Mouse (Mus musculus) megakaryocyte, adult 5-6 weeks (primary cell): ENCODE data around the gene Nabp1. TPM values are rescaled to one million over a fixed set of nuclear protein-coding genes. Genes with fewer than 3 reads are reported as not detected.
"Not testable (repeated sequence)": the region's sequence is repeated elsewhere in the genome, so short reads cannot be mapped to it uniquely, and the experiment has no call there.

Source experiments
- ATAC-seq: 2 replicates; pipeline ENCODE4 v1.8.0; 2016; ENCODE audit warnings: mild to moderate bottlenecking, inconsistent platforms; ENCODE audit not compliant: poor library complexity, severe bottlenecking
- total RNA-seq, 2 experiments: library from RNA; stranded (forward) in 1 of 2; stranded (reverse) in 1 of 2; fragments of 153-499, 151-499 nt in 1 of 2; fragments of 221-1000, 200-1000 nt in 1 of 2; gene quantifications; 2 replicates each; pipeline versions ENCODE4 v1.2.3 to v1.2.4; 2015 to 2017

Gene Nabp1
- total RNA-seq, 2 experiments from 2014 or later = 95.3 to 277 TPM

DNA sequence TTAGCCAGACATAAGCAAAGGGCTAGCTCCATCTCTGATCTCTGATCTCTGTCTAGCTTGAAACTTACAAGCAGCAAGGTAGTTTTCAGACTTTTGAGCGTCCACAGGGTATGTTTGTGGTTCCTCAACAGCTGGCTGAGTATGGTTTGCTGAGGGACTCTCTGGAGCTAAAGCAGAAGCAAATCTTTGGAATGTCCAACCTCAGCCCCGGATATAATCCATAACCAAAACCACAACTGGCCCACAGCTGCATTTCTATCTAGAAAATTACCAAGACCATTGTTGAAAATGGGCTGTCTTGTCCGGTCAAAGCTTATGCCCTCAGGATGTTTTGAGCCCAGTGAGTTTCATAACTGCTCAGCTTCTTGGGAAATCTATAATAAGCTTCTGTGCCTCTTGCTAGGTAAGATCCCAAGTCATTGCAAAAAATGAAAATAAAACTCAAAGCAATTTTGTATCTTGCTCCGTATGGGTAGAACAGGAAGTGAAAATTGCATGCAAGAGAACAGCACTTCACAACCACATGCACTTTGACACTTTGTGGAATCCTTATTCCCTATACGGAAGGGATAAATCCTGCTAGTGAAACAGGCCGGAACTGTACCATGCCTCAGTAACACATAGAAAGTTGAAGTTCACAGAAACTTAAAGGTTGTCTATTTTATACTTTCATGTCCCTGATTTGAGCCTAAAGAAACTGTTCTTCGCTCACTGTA is 15.5 kb upstream of the Nabp1 start:
- ATAC-seq = peak; percentile 87

DNA sequence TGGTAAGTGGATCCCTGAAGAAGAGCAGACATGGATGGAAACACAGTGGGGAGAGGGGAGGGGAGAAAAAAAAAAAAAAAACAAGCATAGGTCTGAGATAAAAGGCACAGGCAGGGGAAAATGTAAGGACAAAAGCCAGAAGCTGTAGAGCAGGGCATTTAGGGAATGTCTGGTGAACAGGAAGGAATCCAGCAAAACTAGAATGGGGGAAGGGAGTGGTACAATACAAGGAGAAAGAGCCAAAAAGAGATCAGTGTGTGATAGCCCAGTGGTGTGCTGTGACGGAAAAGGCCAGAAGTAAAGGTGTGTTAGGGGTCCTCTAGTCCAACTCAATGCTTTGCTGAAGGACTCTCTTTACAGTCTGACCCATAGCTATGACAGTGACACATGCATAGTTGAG is 8.1 kb upstream of the Nabp1 start:
- ATAC-seq = no peak

DNA sequence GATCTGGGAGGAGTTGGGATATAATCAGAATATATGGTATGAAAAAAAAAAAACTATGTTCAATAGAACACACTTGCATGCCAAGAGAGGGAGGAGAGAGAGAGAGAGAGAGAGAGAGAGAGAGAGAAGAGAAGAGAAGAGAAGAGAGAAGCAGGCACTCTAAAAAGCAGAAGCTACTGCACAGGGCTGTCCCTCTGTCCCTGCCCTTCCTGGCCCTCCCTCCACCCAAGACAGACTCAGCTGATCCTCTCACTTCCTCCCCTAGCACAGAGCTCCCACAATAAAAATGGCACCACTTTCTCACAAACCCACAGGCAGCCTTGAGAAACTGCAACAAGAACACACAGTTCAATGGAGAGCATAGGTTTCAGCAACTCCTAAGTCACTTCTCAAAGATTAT is 2.2 kb upstream of the Nabp1 start:
- ATAC-seq = peak; percentile 42

DNA sequence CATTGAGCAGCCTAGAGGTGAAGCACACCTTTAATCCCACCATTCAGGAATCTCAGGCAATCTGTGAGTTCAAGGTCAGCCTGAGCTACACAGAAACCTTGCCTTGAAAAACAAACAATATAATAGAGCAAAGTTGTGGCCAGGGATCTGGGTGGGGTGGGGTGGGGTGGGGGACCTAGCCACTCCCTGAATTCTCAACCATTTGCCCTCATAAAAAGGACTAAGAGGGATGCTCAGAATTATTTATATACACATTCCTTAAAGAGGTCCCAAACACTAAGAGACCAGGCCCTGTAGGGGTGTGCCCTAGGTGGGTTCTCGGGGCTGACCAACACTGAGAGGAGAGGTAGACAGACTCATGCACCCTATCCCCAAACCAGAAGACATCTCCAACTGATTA is 1.5 kb upstream of the Nabp1 start:
- no peak for ATAC-seq

DNA sequence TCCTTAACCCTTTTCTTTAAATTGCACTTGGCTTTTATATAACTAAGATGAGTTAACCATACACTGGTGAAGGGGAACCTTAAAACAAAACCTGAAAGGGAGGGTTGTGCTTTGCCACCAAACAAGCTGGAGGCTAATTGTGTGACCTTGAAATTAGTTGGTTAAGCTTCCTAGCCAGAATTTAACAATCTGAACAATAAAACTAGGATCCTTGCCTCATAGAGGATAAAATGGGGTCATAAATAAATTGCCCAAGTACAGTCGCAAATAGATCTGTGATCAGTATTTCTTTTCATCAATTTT is 753 bp upstream of the Nabp1 start:
- no peak for ATAC-seq

DNA sequence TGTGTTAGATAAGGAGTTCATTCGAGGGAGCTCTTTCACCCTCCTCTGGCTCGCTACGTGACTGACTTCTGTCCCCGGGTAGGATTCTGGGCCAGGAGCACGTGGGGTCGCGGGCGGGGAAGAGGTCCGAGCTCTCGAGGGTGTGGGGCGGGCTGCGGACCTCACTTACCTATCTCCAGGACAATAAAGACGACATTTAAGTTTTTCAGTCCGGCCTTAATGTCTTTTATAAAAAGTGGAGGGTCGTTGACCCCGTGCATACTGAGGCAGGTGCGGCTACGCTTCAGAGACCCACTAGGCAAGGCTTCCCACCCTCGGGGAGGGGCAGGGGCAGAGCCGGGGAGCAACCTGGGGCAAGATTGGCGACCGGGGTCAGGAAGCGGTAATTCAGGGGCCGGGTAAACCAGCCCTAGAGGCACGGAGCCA is 556 bp downstream of the Nabp1 start:
- ATAC-seq = peak; percentile 38

DNA sequence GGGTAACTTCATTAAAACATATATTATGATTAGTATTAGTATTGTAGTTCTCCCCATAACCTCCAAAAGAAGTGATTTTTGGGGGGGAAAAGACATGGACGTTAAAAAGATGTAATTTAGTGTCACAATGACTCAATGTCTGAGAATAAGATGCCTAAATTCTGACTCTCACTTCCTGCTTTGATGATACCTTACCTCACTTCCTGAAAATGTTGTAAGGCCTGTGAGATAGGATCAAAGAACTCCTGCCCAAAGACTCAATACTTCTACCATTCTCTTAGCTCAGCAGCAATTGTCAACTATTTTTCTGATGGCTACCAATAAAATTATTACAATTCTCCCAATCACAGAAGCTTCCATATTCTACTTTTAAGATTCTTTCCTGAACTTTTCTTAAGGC is 1.8 kb downstream of the Nabp1 start:
- peak; percentile 16; the same call in 1 of the 2 replicates for ATAC-seq

DNA sequence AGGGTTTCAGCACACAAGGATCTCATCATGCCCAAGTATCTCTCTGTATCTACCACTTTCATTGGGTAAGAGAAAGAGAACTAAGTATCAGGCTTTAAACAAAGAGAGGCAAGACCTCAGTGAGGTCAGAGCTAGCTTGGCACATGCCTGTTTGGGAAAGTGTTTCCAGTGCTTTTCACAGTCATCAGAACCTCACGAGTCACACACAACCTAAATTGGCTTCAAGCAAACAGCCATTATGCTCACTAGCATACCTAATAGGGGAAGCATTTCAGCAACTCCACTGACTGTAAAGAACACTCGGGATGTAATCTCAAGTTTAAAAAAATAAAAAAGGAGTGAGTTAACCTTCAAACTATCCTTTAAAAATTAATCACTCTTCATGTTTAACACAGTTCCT is 10.1 kb downstream of the Nabp1 start:
- no peak for ATAC-seq

DNA sequence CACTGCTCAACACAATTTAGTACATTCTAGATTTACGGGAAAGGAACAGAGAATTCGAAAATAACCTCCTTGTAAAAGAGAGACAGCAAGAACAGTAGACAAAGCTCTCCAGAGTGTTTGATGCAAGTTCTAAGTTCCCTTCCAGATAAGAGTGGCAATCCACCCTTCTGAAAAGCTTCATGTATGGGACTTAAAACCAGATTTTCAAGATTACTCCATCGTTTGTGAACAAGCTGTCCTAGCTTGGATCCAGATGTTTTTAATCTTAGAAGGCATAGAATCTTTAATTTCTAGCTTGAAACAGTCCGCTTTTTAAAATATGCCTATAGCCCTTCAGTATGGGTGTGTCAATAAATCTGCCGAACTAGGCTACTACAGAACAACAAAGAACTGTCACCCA is 11.0 kb downstream of the Nabp1 start:
- no peak for ATAC-seq

DNA sequence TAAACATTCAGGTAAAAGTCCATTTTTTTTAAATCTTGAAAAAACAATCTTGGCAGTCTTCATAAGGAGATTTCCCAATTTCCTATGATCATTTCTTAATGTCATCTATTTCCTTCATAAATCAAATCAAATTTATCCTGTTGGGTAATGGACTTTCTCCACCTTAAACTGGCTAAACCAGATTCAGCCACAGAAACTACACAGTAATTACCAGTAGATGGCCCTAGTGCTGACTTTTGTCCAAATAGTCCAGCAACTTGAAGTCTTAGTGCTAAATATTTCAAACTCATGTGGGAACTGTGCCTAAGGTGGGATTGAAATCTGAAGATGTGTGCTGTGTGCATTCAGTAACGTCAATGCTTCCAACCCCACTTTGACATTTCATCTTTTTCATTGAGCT is 11.8 kb downstream of the Nabp1 start:
- ATAC-seq = peak; percentile 83

DNA sequence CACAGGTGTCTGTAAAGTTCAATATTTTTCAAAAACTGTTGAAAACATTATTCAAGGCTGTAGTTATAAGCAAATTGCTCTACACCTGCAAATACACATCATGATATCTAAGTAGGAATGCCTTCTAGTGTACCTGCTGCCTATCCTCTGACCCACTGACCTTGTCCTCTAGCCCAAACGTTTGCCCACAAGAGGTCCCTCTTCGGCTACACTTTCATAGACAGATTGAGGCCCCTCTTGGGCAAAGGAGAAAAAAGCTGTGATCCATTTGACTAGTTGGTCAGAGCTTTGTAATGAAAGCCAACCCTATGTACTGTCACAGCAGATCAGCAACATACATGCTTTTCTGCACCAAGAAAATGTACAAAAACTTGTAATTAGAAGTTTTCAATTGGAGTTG is 12.9 kb downstream of the Nabp1 start:
- no peak for ATAC-seq

DNA sequence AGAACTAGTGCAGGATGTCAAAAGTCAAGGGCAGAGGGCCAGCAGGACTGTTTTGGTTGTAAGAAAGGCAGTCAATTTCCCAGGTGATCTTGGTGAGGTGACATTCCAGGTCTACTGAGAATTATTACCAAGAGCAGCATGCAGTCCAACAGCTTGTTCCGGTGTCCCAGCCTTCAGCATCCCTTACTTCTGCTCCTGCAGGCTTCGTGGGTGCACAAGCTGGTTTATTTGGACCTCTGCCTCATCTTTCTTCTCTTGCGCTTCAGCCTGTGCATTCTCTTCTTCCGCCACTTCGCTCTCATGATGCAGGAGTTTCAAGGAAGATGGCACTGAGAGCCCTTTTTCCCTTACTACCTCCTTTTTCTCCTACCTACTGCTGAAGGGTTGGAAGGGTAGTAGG is 15.2 kb downstream of the Nabp1 start:
- ATAC-seq = no peak

DNA sequence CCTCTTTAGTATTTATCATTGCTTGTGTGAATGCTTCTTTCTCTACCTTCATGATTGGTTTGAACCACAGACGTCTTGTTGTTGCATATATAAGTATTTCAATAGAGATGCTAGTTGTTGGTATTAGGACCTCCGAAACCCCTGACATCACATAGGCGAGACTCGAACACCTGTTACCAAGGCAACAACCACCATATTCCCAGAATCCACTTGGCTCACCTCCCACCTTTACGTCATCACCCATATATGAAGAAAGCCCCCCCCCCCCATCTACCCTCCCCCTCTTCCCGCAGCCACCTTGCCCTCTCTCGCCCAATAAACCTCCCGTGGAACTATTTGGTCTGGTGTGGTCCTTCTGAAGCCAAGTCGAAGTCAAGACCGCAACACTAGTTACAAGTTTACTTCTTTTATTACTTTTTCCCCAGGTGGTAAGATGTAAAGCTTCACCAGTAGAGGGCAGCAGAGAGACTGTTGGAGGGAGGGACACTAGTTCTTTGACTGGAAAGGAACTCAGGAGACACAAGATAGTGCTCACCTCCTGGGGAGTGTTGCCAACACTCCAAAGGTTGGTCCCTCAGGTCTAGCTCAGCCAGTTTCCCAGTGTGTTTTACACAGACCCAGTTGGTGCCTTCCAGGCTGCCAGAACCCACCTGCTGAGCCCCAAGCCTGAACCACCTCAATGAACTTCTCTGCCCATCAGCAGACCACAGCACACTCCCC is 19.3 kb downstream of the Nabp1 start:
- ATAC-seq = peak; percentile 88

DNA sequence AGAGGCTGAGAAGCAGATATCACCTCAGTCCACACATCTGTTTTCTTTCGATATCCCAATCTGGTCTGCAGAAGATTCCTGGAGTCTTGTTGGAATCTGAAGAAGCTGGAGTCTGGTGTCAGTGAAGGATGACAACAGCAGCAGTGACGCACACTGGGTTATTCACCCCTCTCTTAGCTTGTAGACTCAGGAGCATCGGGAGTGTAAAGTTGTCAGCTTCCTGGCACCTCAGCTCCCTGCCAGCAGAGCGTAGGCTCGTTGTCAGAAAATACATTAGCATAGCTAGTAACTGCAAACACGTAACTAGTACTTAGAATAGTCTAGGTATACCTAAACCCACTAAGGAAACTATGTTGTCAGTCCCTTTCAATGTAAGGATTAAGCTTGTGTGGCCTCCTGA is 20.1 kb downstream of the Nabp1 start:
- ATAC-seq = no peak

DNA sequence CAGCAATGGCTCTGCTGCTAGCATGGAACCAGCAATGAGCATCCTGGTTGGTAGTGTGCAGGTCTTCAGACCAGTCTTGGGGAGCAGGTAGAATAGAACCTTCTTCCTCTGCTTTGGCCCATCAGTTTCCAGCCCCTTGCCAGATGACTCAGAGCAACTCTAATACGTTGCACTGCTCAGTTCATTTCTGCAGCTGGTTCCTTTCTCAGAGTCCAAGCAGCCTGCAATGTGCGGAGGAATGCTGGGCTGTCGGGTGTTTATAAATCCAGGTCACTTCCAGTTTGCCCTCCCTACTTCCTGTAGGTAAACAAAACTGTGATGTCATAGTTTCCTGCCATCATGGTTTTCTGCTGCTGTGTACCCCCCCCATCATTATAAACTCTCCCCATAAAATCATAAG is 21.0 kb downstream of the Nabp1 start:
- no peak for ATAC-seq

DNA sequence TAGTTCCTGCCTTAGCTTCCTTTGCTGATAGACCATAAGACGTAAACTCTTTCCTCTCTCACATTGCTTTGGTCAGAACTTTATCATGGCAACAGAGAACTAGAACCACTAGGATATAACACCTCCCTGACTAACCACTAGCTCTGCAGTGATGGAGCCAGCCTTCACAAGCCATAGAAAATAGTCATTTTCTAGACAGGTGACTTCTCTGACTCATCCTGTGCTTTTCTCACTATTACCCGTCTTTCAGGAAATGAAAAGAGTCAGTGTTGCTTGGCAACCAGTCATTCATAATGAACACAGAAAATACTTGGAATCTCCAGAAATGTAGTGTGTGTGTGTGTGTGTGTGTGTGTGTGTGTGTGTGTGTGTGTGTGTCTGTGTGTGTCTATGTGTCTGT is 29.4 kb downstream of the Nabp1 start:
- ATAC-seq = no peak

DNA sequence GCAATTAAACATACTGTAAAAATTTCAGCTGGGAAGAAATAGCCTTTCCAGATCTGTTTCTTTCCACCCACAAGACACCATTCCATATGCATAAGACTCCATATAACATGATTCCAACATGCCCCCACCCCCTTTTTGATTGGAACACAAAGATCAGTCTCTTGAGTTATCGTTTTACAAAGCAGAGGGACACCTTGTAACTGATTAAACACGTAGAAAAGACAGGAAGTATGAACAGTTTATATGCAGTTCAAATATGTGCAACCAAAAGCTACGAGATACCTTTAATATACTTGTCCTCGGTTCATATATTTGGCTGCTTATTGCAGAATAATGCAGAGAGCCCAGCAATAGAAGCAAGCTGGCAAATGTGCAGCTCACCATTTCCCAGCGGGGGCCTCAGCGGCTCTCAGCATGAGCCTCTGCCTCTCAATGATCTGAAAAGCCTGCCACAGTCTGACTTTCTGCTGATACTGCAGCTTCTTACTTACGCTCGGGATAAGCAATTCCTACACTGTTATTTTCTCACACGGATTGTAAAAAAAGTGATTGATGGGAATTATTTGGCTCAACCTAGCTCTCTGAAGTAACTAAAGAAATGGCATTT is 32.3 kb downstream of the Nabp1 start:
- no peak for ATAC-seq

DNA sequence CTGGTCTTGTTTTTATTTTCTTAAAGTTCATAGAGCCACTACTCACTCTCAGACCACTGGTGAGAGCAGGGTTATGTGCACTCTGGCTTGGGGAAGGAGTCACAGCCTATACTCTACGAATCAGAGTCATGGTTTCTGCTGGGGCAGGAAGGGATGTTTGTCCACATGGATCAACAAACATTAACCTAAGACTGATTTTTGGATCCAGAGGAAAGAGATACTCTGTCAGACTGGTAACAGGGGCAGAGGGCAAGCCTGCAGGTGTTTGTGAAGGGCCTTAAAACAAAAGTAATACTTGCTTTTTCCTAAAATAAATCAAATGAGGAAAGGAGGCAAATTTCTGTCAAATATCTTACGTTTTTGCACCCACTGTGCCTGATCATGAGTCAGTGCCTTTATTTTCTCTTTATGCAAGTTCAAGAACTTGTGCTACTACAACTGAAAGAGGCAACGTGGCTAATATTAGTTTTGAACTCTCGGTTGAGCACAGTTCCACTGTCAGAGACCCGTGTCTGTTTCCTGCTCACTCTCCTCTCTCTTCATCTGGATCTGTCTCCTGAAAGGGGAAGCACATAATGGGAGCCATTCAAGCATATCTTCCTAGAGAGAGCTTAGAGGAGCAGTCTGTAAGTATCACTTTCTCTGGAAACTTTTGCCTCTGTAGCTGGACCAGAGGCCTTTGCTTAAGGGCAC is 32.9 kb downstream of the Nabp1 start:
- ATAC-seq = no peak

DNA sequence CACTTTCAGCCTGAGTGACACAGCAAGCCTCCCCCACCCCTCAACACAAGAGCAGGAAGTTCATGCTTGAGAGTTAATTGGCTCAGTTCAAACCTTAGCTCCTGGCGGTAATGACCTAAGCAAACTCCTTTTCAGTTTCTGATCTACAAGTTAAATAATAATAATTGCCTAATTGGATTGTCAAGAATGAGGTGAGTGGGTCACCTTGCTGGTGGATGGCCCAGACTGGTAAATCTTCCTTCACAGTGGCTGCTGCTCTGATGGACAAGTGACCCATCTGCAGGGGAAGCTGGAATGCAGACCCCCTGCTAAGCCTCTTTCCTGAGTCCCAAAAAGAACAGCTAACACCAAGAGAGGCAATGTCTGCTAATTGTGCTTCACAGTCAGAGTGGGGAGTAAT is 48.5 kb downstream of the Nabp1 start:
- ATAC-seq = no peak

DNA sequence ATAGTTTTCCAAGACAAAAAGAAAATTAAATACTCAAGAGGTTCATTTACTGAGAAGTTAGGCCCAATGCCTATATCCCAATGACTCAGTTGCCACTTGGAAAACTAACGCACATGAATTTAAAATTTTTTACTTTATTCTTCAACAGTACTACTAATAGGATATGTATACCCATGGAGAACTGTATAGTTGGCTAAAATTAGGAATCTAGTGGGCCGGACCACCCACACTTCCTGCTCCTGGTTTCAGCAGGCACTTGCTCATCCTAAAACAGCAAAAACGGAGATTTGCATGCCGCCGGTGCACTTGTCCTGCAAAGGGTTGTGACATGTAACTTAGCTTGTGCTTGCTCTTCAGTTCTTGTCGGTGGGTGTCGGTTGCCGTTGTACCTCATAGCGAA is 51.9 kb downstream of the Nabp1 start:
- no peak for ATAC-seq

DNA sequence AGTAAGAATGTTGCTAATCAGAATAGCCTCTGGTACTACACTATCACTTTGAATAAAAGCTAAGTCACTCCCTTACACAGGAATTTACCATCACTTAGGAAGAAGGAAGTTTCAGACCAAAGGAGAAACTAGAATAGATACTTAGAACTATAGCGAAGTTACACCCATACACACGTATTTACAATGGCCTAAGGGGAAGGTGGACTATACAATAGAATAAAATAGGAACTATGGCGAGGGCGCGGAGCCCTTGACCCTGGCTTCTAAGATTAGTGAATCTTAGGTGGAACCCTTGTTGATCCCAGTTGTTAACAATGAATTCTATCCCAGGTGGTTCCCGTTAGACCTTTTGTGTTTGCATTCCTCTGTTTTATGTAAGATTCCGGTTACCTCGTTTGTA is 57.2 kb downstream of the Nabp1 start:
- ATAC-seq = not testable (repeated sequence)

DNA sequence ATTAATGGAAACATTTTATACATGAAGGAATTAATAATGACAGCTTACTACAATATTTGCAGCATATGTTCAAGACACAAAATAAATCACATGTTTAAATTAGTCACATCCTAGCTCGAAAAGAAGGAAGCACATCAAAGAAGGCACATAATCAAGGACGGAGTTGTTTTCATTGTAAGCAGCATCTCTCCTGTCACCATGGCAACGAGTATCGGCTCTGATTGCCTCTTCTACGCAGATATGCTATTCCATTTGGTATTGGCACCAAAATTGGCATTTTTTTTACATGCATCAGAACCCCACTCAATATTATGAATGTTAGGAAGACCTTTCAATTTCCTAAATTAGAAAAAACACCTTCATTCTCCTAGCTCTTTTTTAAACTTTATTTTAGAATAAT is 59.5 kb downstream of the Nabp1 start:
- no peak for ATAC-seq
